Mouse (Mus musculus): ENCODE results near the gene Wdfy4. TPM values are rescaled to one million over a fixed set of nuclear protein-coding genes. Genes with fewer than 3 reads are reported as not detected.

The Wdfy4 gene
- total RNA-seq, 2 experiments from 2014 or later = 2.3 to 2.7 TPM

DNA sequence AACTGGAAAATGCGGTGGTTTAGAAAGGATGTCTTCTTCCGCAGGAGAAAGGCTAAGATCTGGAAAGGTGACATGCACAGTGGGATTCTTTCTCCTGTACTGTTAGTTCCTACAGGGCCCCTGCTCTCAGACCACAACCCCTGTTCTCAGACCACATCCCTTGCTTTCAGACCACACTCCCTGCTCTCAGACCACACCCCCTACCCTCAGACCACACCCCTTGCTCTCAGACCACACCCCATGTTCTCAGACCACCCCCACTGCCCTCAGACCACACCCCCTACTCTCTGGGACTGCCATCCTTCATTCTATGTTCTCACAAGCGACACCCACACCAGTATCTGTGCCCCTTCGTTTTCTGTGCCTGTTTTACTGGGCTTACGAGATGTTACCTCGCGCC, 86.2 kb downstream of the Wdfy4 start:
- intact Hi-C loops (cut with DNase I) = no loop called here
- no peak for DNase-seq (ENCODE audit: low spot score)

- no peak for DNase-seq (ENCODE audit: low spot score)
- intact Hi-C loops (cut with DNase I) = no loop called here
Observed at GRCm38 (mm10) chr14:33096462-33096861, 88.8 kb downstream of the Wdfy4 start.

DNA sequence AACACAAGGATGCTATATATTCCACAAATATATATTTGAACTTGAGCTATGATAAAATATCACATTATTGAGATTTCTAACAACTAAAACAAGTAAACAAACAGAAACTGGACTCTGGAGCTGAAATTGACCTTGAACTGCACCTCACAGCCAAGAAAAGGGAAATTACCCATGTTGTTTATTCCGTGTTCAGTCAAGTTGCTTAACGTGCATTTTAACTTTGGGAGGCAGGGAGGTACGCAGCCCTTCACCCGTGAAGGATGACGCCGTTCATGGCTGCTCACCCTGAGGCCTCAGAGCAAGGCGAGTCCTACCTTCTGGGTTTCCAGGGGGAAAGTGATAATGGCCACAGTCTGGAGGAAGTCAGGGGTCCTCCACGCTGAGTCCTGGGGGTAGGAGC, 102.0 kb downstream of the Wdfy4 start:
- intact Hi-C loops (cut with DNase I) = no loop called here

DNA sequence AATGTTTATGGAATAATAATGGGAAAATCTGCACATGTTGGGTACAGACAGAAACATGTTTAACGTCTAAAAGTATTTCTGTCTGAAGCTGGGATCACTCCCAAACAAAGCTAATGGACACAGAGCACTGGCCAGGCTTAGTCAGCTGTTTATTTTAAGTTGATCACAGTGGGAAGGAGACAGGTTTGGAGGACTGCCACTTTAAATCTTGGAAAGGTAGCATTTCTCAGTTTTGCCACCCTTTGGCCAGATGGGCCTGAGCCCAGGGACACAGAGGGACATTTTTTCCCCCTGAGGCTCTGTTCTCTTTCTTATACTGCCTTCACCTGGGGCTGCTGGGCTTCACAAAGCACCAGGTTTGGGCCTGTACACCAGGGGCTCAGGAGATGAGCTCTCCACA, 103.0 kb downstream of the Wdfy4 start:
- intact Hi-C loops (cut with DNase I) = no loop called here
- no peak for DNase-seq (ENCODE audit: low spot score)

More for the DNA sequence above, 102.0 kb downstream of the Wdfy4 start:
- DNase-seq (ENCODE audit: low spot score) = no peak

GRCm38 (mm10) chr14:33081370-33081860, 103.9 kb downstream of the Wdfy4 start:
- DNase-seq (ENCODE audit: low spot score) = no peak
- intact Hi-C loops (cut with DNase I) = no loop called here

DNA sequence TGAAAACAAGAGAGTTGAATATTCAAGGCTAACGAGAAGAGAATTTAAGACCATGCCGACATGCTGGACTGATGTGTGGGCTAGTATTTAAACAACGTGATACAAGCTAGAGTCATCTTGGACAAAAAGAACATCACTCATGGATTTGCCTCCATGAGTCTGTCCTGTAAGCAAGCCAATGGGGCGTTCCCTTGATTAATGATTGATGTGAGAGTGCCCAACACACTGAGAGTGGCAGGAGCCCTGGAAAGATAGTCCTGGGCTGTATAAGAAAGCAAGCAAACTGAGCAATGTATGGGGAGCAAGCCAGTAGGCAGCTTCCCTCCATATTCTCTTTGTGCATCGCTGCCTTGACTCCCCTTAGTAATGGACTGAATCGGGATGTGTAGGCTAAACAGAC, 106.7 kb downstream of the Wdfy4 start:
- DNase-seq (ENCODE audit: low spot score) = no peak
- intact Hi-C loops (cut with DNase I) = no loop called here

GRCm38 (mm10) chr14:33078110-33078509, 107.2 kb downstream of the Wdfy4 start:
- no peak for DNase-seq (ENCODE audit: low spot score)
- intact Hi-C loops (cut with DNase I) = no loop called here

- intact Hi-C loops (cut with DNase I) = no loop called here
Observed at GRCm38 (mm10) chr14:33073355-33073754, 112.0 kb downstream of the Wdfy4 start.

GRCm38 (mm10) chr14:33072351-33072750, 113.0 kb downstream of the Wdfy4 start:
- intact Hi-C loops (cut with DNase I) = no loop called here
- no peak for DNase-seq (ENCODE audit: low spot score)

More at GRCm38 (mm10) chr14:33073355-33073754, 112.0 kb downstream of the Wdfy4 start:
- DNase-seq (ENCODE audit: low spot score) = no peak

DNA sequence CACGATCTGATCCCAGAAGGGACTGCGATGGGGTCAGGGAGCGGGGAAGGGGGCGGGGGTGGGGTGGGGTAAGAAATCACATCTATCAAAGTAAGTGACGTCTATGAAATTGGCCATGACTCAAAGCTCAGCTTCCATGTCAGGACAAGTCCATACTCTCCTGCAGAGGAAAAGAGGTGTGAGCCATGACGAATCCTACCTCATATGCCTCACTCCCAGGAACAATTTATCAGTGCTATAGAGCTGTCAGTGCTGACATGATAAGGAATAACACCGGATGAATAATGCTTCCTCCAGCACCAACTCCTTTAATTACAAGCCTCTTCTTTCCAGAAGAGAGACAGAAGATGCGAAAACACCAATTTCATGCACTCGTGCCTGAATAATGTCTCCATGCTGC, 117.6 kb downstream of the Wdfy4 start:
- intact Hi-C loops (cut with DNase I) = no loop called here

GRCm38 (mm10) chr14:33062996-33063395, 122.3 kb downstream of the Wdfy4 start:
- intact Hi-C loops (cut with DNase I) = no loop called here
- no peak for DNase-seq (ENCODE audit: low spot score)

More for the DNA sequence above, 117.6 kb downstream of the Wdfy4 start:
- no peak for DNase-seq (ENCODE audit: low spot score)

- intact Hi-C loops (cut with DNase I) = no loop called here
- DNase-seq (ENCODE audit: low spot score) = no peak
Observed at GRCm38 (mm10) chr14:33058881-33059660, 126.2 kb downstream of the Wdfy4 start.

GRCm38 (mm10) chr14:33053441-33053840, 131.9 kb downstream of the Wdfy4 start:
- DNase-seq (ENCODE audit: low spot score) = no peak
- intact Hi-C loops (cut with DNase I) = no loop called here

GRCm38 (mm10) chr14:33045217-33045616, 140.1 kb downstream of the Wdfy4 start:
- DNase-seq (ENCODE audit: low spot score) = no peak
- intact Hi-C loops (cut with DNase I) = no loop called here

DNA sequence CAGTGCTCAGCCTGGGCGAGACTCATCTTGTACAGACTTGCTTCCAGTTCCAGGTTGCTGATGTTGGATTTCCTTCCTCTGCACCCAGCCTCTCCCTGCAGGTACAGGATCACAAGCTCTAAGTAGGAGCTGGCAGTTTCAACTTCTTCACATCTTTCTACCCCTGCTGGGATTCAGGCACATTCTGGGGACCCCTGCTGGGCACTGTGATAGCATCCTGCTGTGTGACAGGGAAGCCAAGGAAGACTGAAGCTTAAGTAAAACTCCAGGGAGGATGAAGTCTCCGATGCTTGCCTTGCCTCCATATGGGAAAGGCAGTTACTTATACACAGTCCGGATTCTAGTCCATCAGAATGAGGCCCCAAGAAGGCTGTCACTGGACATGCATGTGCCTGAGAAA, 148.5 kb downstream of the Wdfy4 start:
- DNase-seq (ENCODE audit: low spot score) = no peak

DNA sequence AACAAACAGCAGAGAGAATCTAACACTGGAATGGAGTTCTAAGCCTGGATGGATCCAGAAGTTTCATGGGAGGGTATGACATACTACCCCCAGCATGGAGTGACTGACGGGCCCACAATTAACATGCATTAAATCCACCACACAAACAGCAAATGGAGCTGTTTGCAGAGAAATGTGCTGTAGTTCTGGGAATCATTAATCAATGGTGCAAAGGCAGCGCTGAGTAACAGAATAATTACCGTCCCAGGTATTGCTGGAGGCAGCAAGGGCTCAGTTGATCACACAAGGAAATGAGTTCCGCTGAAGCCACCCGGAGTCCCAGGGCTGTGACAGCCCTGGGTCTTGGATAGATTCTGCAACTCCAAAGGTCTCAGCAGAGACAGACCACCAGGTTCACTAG, 149.9 kb downstream of the Wdfy4 start:
- DNase-seq (ENCODE audit: low spot score) = no peak
- intact Hi-C loops (cut with DNase I) = no loop called here

More for the DNA sequence above, 148.5 kb downstream of the Wdfy4 start:
- intact Hi-C loops (cut with DNase I) = no loop called here

- no peak for DNase-seq (ENCODE audit: low spot score)
- intact Hi-C loops (cut with DNase I) = loop anchor here (5.0 kb wide), 2 partner anchors 71 to 261 kb away; no protein-coding TSS in a partner anchor
Observed at GRCm38 (mm10) chr14:33033424-33033823, 151.9 kb downstream of the Wdfy4 start.

- DNase-seq (ENCODE audit: low spot score) = no peak
- intact Hi-C loops (cut with DNase I) = loop anchor here (5.0 kb wide), 2 partner anchors 69 to 259 kb away; no protein-coding TSS in a partner anchor
Observed at GRCm38 (mm10) chr14:33030849-33031248, 154.5 kb downstream of the Wdfy4 start.

DNA sequence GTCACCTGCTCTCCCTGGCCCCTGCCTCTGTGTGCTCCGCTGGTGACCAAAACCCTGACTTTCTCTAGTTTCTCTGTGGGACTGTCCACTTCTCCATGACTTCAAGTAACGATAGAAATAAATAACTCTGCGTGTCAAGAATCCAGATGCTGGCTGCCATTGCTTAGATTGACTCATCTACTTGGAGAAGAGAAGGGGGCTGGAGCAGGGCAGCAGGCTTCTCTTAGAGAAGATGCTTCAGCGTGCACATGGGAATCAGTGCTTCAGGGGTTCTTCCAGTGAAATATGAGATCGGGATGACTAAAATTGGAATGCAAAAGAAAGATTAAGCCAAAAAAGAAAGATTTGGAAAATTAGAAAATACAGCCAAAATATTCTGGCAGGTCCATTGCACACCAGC, 165.7 kb downstream of the Wdfy4 start:
- intact Hi-C loops (cut with DNase I) = no loop called here
- no peak for DNase-seq (ENCODE audit: low spot score)

GRCm38 (mm10) chr14:33019050-33019449, 166.3 kb downstream of the Wdfy4 start:
- intact Hi-C loops (cut with DNase I) = no loop called here

GRCm38 (mm10) chr14:33007638-33008037, 177.7 kb downstream of the Wdfy4 start:
- no peak for DNase-seq (ENCODE audit: low spot score)
- intact Hi-C loops (cut with DNase I) = no loop called here

More at GRCm38 (mm10) chr14:33019050-33019449, 166.3 kb downstream of the Wdfy4 start:
- no peak for DNase-seq (ENCODE audit: low spot score)

DNA sequence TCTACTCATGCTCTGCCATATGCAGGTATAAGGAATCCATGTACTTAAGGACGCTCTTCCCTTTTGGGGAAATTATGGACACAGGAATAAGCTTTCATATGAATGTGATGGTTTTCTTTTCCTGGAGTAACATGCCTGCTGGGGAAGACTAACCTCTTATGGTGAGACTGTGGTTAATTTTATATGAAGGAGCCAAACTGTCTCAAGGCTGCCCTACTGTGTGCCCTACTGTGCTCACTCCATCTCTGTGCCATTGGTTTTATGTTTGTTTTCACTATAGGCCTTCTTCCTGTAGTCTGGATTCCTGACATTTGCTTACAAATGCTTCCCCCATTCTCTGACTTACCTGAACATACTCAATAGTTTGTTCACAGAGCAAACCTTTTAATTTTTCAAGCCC, 180.2 kb downstream of the Wdfy4 start:
- DNase-seq (ENCODE audit: low spot score) = no peak
- intact Hi-C loops (cut with DNase I) = no loop called here
